ENCODE assay signal across 19 mouse cellular contexts in genomic region chr7:137866880-137867279, GRCm38 (mm10).
DNase-seq lines count a peak whose midpoint lies in the region; ATAC-seq and TF ChIP-seq lines count a peak whose summit lies in the region.
"Had no signal": no experiment of that assay in that cellular context is flagged by ENCODE, and none has a peak within 500 bp of the region (broad histone marks: within the 10 kb centered on the region; RNA-seq: fewer than 3 reads in every experiment).

No protein-coding gene starts in this region.

- no peak overlapping the region for H3K9ac ChIP-seq in kidney, embryonic 16.5 days (replicated peaks; ENCODE audit: low read length)
- H3K9ac ChIP-seq in hindbrain, embryonic 16.5 days (ENCODE audit: low read depth, low read length), result no peak overlapping the region
- H3K9ac ChIP-seq in hindbrain, embryonic 13.5 days, result no peak overlapping the region
- no peak overlapping the region for H3K9ac ChIP-seq in midbrain, postnatal 0 days (replicated peaks; ENCODE audit: low read length, poor library complexity, severe bottlenecking)
- no peak overlapping the region for H3K9ac ChIP-seq in forebrain, embryonic 12.5 days
- H3K9ac ChIP-seq: embryonic facial prominence, embryonic 12.5 days; heart, embryonic 13.5 days; hindbrain, embryonic 12.5 days had no signal

- H3K27me3 ChIP-seq in kidney, embryonic 16.5 days (ENCODE audit: insufficient read depth, low read length), result no peaks in the 10 kb centered on the region
- no peaks in the 10 kb centered on the region for H3K27me3 ChIP-seq in hindbrain, embryonic 16.5 days (replicated peaks; ENCODE audit: control insufficient read depth, insufficient read depth, low read length)
- H3K27me3 ChIP-seq in hindbrain, embryonic 13.5 days, result no peaks in the 10 kb centered on the region
- no peaks in the 10 kb centered on the region for H3K27me3 ChIP-seq in midbrain, postnatal 0 days (ENCODE audit: insufficient read depth, low read length)
- no peaks in the 10 kb centered on the region for H3K27me3 ChIP-seq in forebrain, embryonic 12.5 days
- H3K27me3 ChIP-seq: embryonic facial prominence, embryonic 12.5 days; hindbrain, embryonic 12.5 days had no signal

- no peak overlapping the region for H3K27ac ChIP-seq in kidney, embryonic 16.5 days (ENCODE audit: low read length)
- H3K27ac ChIP-seq in hindbrain, embryonic 16.5 days (ENCODE audit: low read depth, low read length), result no peak overlapping the region
- no peak overlapping the region for H3K27ac ChIP-seq in hindbrain, embryonic 13.5 days
- H3K27ac ChIP-seq in midbrain, postnatal 0 days (ENCODE audit: low read depth, low read length), result no peak overlapping the region
- no peak overlapping the region for H3K27ac ChIP-seq in forebrain, embryonic 12.5 days
- H3K27ac ChIP-seq: embryonic facial prominence, embryonic 12.5 days; heart, embryonic 13.5 days; hindbrain, embryonic 12.5 days had no signal

- TF ChIP-seq CTCF in midbrain, postnatal 0 days (IDR thresholded peaks at IDR 0.05), result no peak

- ATAC-seq in kidney, embryonic 16.5 days (ENCODE audit: low FRiP score, low TSS enrichment), result peak; percentile 89
- no peak for ATAC-seq in hindbrain, embryonic 16.5 days
- ATAC-seq in hindbrain, embryonic 13.5 days (ENCODE audit: low FRiP score), result no peak
- no peak for ATAC-seq in midbrain, postnatal 0 days (ENCODE audit: low FRiP score)
- ATAC-seq in forebrain, embryonic 12.5 days (ENCODE audit: low FRiP score), result no peak
- ATAC-seq: forebrain, embryonic 16.5 days had no signal

- H3K36me3 ChIP-seq in kidney, embryonic 16.5 days (ENCODE audit: insufficient read depth, low read length), result no peaks in the 10 kb centered on the region
- H3K36me3 ChIP-seq in hindbrain, embryonic 16.5 days (ENCODE audit: control insufficient read depth, insufficient read depth, low read length), result no peaks in the 10 kb centered on the region
- H3K36me3 ChIP-seq in hindbrain, embryonic 13.5 days, result no peaks in the 10 kb centered on the region
- H3K36me3 ChIP-seq in midbrain, postnatal 0 days (ENCODE audit: insufficient read depth, low read length), result no peaks in the 10 kb centered on the region
- H3K36me3 ChIP-seq in forebrain, embryonic 12.5 days (replicated peaks), result no peaks in the 10 kb centered on the region
- H3K36me3 ChIP-seq: embryonic facial prominence, embryonic 12.5 days; heart, embryonic 13.5 days; hindbrain, embryonic 12.5 days had no signal

- no peak overlapping the region for H3K4me3 ChIP-seq in kidney, embryonic 16.5 days (ENCODE audit: low read length)
- no peak overlapping the region for H3K4me3 ChIP-seq in hindbrain, embryonic 16.5 days (ENCODE audit: low read length)
- H3K4me3 ChIP-seq in hindbrain, embryonic 13.5 days, result no peak overlapping the region
- no peak overlapping the region for H3K4me3 ChIP-seq in midbrain, postnatal 0 days (ENCODE audit: low read depth, low read length)
- H3K4me3 ChIP-seq in forebrain, embryonic 12.5 days (replicated peaks), result no peak overlapping the region
- H3K4me3 ChIP-seq: embryonic facial prominence, embryonic 12.5 days; heart, embryonic 13.5 days; hindbrain, embryonic 12.5 days had no signal

- H3K4me1 ChIP-seq in kidney, embryonic 16.5 days (ENCODE audit: insufficient read depth, low read length), result peaks cover 3% of the 10 kb centered on the region; the same call in 1 of the 2 replicates
- 0 out of 2 replicates have a peak, but pooled peaks cover 2% of the 10 kb centered on the region for H3K4me1 ChIP-seq in hindbrain, embryonic 16.5 days (ENCODE audit: control insufficient read depth, insufficient read depth, low read depth, low read length)
- H3K4me1 ChIP-seq in hindbrain, embryonic 13.5 days (replicated peaks), result peaks cover 17% of the 10 kb centered on the region
- no peaks in the 10 kb centered on the region for H3K4me1 ChIP-seq in midbrain, postnatal 0 days (ENCODE audit: insufficient read depth, low read length)
- peaks cover 18% of the 10 kb centered on the region for H3K4me1 ChIP-seq in forebrain, embryonic 12.5 days
- H3K4me1 ChIP-seq: heart, embryonic 13.5 days had no signal

- DNase-seq in kidney, adult 11 months, result peak; percentile 57
- DNase-seq in kidney, adult 8-10 months, result peak; percentile 46 to 55
- DNase-seq in kidney, postnatal 25 days, result peak; percentile 56 to 72
- DNase-seq in midbrain, postnatal 0 days (ENCODE audit: low spot score), result no peak
- DNase-seq: adrenal gland, adult 2 months; adrenal gland, postnatal 25 days; cerebellum, adult 2 months; cerebellum, postnatal 10 days; embryo, embryonic 11 days; gastrocnemius, postnatal 25 days; heart, postnatal 36 days had no signal

- H3K4me2 ChIP-seq in kidney, embryonic 16.5 days (replicated peaks; ENCODE audit: low read depth, low read length), result no peak overlapping the region
- no peak overlapping the region for H3K4me2 ChIP-seq in hindbrain, embryonic 16.5 days (ENCODE audit: low read length)
- H3K4me2 ChIP-seq in hindbrain, embryonic 13.5 days, result no peak overlapping the region
- no peak overlapping the region for H3K4me2 ChIP-seq in midbrain, postnatal 0 days (ENCODE audit: low read depth, low read length, poor library complexity, severe bottlenecking)
- H3K4me2 ChIP-seq in forebrain, embryonic 12.5 days, result no peak overlapping the region
- H3K4me2 ChIP-seq: embryonic facial prominence, embryonic 12.5 days; heart, embryonic 13.5 days; hindbrain, embryonic 12.5 days had no signal

- no peaks in the 10 kb centered on the region for H3K9me3 ChIP-seq in kidney, embryonic 16.5 days (ENCODE audit: low read length)
- no peaks in the 10 kb centered on the region for H3K9me3 ChIP-seq in hindbrain, embryonic 16.5 days (ENCODE audit: control insufficient read depth, low read length)
- H3K9me3 ChIP-seq in hindbrain, embryonic 13.5 days, result no peaks in the 10 kb centered on the region
- no peaks in the 10 kb centered on the region for H3K9me3 ChIP-seq in midbrain, postnatal 0 days (ENCODE audit: low read length)
- no peaks in the 10 kb centered on the region for H3K9me3 ChIP-seq in forebrain, embryonic 12.5 days
- H3K9me3 ChIP-seq: embryonic facial prominence, embryonic 12.5 days; heart, embryonic 13.5 days; hindbrain, embryonic 12.5 days had no signal

- 66% methylated on average over 6 of the region's 6 CpGs for WGBS in kidney, embryonic 16.5 days
- 48% methylated on average over 6 of the region's 6 CpGs for WGBS in hindbrain, embryonic 16.5 days
- WGBS in hindbrain, embryonic 13.5 days, result 51% methylated on average over 6 of the region's 6 CpGs
- WGBS in midbrain, postnatal 0 days, result 62% methylated on average over 6 of the region's 6 CpGs
- WGBS in forebrain, embryonic 12.5 days, result 66% methylated on average over 6 of the region's 6 CpGs
